Mouse (Mus musculus) gastrocnemius, postnatal 4 days (tissue): ENCODE data around the gene Sipa1l1. TPM values are rescaled to one million over a fixed set of nuclear protein-coding genes. Genes with fewer than 3 reads are reported as not detected.
A peak's percentile ranks its signal among the peaks of the same experiment; 100 is the strongest.

Experiments used
- DNase-seq, 2 experiments: peaks; one replicate each; pipeline ENCODE4 v3.0.0; 2021 to 2022; ENCODE audit warnings: low spot score in 2 of 2, mixed read lengths in 2 of 2
- total RNA-seq, 2 experiments: library from RNA; stranded (reverse); gene quantifications; 2 replicates each; pipeline ENCODE4 v1.2.3; 2021

Gene Sipa1l1
- total RNA-seq, 2 experiments from 2014 or later = 26.8 to 32.9 TPM

DNA sequence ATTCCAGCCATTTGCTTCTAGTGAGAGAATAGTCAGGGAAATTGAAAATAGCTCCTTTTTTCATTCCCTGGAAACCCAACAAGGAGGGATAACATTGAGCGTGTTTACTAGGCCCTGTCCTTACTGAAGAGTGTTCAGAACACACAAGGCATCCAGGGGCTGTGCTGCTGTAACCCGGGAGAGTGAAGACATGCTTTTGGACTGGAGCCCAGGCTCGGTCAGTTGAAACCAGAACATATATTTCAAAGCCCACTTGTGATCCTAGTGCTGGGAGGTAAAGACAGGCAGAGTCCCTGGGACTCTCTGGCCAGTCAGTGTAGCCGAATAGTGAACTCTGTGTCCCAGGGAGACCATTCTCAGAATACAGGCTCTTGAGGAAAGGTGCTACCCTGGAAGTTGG lies 68.8 kb downstream of the Sipa1l1 start:
- no peak for DNase-seq

- DNase-seq = no peak
Measured at GRCm38 (mm10) chr12:82240674-82241073, 71.6 kb downstream of the Sipa1l1 start.

GRCm38 (mm10) chr12:82245219-82245618 lies 76.1 kb downstream of the Sipa1l1 start:
- no peak for DNase-seq

DNA sequence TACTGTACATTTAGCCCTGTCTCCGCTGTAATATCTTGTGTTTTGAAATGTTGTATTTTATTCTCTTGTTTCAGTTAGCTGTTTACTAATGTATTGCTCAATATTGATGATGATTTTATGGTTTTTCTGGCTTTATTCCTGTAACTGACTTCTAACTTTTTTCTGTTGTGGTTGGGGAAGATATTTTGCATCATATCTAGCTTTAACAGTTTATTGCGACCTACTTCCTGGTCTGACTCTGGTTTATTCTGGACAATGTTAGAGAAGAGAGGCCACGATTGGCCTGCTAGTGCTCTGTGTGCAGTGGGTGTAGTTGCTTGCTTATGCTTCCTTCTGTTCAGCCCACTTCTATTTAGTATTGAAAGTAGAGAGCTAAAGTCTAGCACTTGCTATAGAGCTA lies 77.3 kb downstream of the Sipa1l1 start:
- DNase-seq = no peak

DNA sequence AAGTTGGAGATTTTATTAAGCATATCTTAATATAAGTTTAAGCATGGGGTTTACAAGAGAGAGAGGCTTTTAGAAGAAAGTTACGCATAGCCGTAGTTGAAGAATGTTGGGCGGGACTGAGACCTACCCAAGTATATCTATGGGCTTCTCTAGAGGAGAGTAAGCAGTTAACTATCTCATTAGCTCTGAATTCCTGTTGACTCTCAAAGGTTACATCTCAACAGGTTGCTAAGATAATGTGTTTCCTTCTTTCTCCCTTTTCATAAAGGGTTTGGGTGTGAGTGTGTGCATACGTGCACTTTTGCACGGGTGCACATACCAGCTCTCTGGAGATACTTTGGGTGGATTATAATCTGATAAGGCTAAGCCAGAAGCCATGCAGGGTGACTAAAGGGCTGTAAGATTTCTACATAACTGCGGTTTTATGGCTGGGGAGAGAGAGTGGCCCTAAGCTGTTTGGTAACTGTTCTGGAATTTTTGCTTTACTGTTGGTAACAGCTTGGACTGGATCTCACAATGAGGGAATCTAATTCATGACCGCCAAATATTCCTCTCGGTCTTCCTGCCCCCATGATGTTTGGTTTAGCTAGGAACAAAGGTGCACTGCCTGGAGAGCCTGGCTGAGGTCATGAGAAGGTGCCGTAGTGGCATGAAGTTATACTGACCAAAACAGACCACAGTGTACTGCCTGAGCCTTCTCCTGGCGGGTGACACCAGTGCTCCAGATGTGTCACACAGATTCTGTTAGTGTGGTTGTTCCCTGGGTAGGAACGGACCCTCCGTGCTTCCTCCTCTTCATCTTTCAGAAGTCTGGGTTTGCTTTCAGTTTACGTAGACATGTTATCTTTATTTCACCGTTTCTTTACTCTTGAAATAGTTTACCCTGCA lies 78.5 kb downstream of the Sipa1l1 start:
- no peak for DNase-seq

DNA sequence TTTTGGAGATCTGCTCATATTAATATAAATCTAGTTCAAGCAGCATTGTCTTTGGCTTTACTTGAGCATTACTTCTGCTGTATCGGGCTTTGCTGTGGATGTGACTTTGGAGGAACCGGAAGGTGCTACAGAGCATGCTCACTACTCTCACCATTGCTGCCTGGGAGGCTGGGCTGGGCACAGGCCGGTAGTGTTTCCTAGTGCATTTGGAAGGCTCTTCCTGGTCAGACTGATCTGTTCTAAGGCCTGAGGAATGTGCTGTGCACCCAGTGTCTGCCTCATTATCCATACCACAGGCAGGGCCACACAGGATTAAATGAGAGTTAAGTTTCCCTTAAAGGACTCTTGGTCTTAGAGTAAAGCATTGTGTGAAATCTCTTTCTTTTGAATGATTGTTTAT lies 79.4 kb downstream of the Sipa1l1 start:
- no peak for DNase-seq

DNA sequence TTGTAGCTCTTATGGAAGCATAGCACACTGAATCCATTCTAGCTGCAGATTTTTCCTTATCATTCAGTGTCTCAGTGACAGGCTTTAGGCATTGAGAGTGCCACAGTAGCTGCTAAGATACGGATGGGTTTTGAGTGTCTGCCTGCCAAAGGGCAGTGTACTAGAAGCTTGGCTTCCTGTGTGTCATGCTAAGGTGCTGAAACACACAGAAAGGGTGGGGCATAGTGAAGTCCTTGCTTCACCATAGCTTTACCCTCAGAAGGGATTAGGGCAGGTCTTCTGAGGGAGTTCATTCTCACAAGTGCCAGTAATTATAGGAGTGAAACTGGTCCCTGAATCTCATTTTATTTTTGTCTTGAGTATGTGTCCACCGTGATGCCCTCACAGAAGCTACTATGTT lies 82.2 kb downstream of the Sipa1l1 start:
- no peak for DNase-seq

- DNase-seq = no peak
Measured at GRCm38 (mm10) chr12:82254076-82254475, 85.0 kb downstream of the Sipa1l1 start.

GRCm38 (mm10) chr12:82256012-82256411 lies 86.9 kb downstream of the Sipa1l1 start:
- DNase-seq = no peak

- no peak for DNase-seq
Measured at GRCm38 (mm10) chr12:82256921-82257500, 87.9 kb downstream of the Sipa1l1 start.

GRCm38 (mm10) chr12:82257994-82258785 lies 89.1 kb downstream of the Sipa1l1 start:
- no peak for DNase-seq

DNA sequence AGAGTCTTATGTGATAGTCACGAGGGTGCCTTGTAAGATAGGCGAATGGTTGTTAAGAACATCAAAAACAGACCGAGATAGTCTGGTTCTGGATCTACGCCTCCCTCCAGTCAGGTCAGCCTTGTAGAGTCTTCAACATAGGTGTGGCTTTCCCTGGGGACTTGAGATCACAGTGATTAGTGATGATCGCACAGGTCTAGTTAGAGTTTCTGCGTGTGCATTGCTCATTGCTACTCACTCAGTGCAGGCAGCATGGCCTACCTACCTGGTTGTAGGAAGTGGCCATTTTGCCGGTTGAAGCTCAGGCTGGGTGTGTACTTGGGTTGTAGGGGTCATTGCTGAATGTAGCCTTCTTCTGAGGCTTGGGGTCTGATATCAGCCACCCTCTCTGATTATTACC lies 94.3 kb downstream of the Sipa1l1 start:
- DNase-seq = no peak

- DNase-seq = no peak
Measured at GRCm38 (mm10) chr12:82264083-82264851, 95.1 kb downstream of the Sipa1l1 start.

DNA sequence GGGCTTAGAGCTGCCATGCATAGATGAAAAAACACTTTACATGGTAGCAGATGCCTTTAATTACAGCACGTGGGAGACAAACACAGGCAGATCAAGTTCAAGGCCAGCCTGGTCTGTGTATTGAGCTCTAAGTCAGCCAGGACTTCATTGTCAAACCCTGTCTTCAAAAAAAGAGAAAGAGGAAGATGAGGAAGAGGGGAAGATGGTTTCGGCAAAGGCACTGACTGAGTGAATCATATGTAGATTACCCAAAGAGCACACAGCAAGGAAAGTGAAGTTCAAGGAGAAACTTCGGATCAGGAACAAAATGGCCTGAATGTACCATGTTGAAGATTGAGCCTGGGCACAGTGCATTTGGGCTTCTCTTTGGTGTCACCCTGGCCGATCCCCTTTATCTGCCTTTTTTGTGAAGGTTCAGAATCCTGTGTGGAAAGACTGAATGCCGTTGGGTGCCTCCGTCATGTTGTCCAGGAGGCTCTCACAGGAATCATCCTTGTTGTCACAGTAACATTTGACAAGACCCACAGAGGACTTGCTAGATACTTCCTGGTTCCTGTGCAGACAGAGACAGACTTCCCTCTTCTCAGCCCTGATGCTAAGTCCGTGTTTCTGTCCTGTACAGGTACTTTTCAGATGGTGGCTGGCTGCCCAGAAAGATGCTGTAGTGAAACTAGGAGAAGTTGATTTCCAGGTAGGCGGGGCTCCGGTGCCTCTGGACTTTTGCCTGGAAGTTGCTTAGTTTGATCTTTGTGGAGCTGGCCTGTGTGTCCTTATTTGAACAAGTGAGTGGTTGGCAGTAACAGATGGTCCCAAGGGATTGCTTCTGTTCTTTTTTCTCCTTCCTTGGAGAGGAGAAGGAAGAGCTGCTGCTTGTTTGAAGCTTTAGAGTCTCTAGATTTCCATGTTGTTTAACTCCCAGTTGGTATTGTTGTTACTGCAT lies 96.5 kb downstream of the Sipa1l1 start:
- no peak for DNase-seq

- DNase-seq = no peak
Measured at GRCm38 (mm10) chr12:82271447-82271846, 102.3 kb downstream of the Sipa1l1 start.

DNA sequence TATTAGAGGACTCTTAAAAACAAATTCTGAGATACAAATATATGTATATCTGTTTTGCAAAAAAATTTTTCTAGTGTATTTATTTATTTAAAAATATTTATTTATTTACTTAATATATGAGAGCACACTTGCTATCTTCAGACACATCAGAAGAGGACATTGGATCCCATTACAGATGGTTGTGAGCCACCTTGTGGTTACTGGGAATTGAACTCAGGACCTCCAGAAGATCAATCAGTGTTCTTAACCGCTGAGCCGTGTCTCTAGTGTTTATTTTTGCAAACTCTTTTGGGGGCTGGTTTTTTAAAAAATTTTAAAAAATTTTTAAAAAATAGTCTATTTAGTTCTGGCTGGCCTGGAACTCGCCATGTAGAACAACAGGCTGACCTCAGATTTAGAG lies 104.4 kb downstream of the Sipa1l1 start:
- DNase-seq = no peak

DNA sequence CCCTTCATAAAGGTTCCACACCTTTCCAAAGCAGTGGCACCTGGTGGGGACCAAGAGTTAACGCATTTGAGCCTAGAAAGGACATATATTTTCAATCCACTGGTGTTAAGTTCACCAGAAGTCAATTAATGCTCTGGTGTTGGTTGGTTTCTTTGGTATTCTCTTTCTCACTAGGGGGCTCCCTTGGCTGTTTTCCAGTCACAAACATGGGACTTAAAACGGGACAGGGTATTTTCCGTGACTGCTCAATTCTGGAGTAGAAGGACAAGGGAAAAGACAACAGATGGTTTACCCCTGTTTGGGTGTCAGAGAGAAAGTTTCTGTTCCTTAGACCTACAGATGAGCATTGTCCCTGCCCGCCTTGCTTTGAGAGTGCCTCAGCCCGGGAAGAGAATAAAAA lies 105.5 kb downstream of the Sipa1l1 start:
- DNase-seq = no peak

DNA sequence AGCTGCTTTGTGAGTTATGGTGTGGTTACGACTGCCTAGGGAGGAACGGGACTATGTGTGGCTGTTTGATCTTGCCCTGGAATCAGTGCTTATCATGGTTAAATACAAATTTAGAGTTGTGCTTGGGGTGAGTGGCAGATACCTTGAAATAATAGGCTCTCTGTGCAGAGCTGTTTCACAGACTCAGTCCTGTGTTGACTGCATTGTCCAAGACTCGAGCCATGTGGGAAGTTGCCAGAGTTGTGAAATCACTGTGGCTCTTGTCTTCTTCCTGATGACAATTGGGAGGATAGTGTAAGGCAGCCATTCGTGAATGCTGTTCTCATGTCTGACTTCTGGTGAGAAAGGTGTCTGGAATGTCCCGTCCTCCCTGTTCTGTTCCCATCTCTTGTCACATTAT lies 106.6 kb downstream of the Sipa1l1 start:
- peak in 1 of 2 experiments; percentile 35 for DNase-seq

GRCm38 (mm10) chr12:82276591-82276990 lies 107.5 kb downstream of the Sipa1l1 start:
- no peak for DNase-seq

- DNase-seq = no peak
Measured at GRCm38 (mm10) chr12:82284617-82285016, 115.5 kb downstream of the Sipa1l1 start.
